Comparison of ENCODE assay signal across 13 mouse cellular contexts in the genomic region with DNA sequence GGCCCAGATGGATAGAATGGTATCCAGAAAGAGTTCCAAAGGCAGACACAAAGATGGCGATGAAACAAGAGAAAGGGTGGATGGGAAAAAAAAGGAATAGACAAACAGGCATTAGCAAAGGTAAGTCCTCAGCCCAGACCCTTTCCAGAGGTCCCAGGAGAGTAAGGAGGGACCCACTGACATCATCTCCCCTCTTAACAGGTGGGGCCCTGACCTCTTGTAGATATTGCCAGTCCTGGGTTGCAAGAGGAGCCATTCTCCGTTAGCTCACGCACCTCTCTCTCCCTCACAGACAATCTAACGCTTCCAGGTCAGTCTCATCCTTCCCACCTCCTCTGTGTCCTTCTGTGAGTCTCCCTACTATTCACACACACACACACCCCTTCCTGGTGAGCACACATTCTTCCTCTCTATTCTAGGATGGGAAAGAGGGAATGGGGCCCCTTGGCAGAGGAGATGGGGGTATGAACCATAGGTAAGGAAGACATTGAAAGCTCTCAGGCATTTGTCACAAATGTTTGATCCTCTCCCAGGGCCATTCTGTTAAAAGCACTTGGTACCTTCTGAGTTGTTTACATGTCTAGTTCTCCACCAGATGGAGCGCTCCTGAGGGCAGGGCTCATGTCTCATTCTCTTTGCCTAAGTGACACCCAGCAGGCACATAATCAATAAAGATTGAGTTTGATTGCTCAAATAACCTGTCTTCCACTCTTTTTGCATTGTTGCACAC. TPM values are rescaled to one million over a fixed set of nuclear protein-coding genes. Genes with fewer than 3 reads are reported as not detected.
DNase-seq lines count a peak whose midpoint lies in the region; ATAC-seq and TF ChIP-seq lines count a peak whose summit lies in the region.
"Had no signal": no experiment of that assay in that cellular context is flagged by ENCODE, and none has a peak within 500 bp of the region (broad histone marks: within the 10 kb centered on the region; RNA-seq: fewer than 3 reads in every experiment).

No protein-coding gene starts in this region.

- H3K4me2 ChIP-seq in hindbrain, embryonic 12.5 days (replicated peaks), result peak overlapping the region; percentile 71
- H3K4me2 ChIP-seq in midbrain, postnatal 0 days (ENCODE audit: low read depth, low read length, poor library complexity, severe bottlenecking), result peak overlapping the region; percentile 66

- peak overlapping the region; percentile 75 for H3K4me3 ChIP-seq in layer of hippocampus, adult 2 months
- H3K4me3 ChIP-seq in hindbrain, embryonic 12.5 days, result no peak overlapping the region
- H3K4me3 ChIP-seq in midbrain, postnatal 0 days (ENCODE audit: low read depth, low read length), result peak overlapping the region; percentile 58

- peaks cover 62% of the 10 kb centered on the region for H3K4me1 ChIP-seq in hindbrain, embryonic 12.5 days
- 0 out of 2 replicates have a peak, but pooled peaks cover 10% of the 10 kb centered on the region for H3K4me1 ChIP-seq in midbrain, postnatal 0 days (ENCODE audit: insufficient read depth, low read length)

- no peaks in the 10 kb centered on the region for H3K9me3 ChIP-seq in hindbrain, embryonic 12.5 days (replicated peaks)
- H3K9me3 ChIP-seq in midbrain, postnatal 0 days (ENCODE audit: low read length), result no peaks in the 10 kb centered on the region

- H3K27ac ChIP-seq in layer of hippocampus, adult 2 months, result peak overlapping the region; percentile 36; the same call in 1 of the 2 replicates
- no peak overlapping the region for H3K27ac ChIP-seq in hindbrain, embryonic 12.5 days
- no peak overlapping the region for H3K27ac ChIP-seq in midbrain, postnatal 0 days (ENCODE audit: low read depth, low read length)

- peak; percentile 27; the same call in 1 of the 2 replicates for TF ChIP-seq CTCF in layer of hippocampus, adult 2 months (conservative IDR thresholded peaks at IDR 0.05)
- peak; percentile 49 for TF ChIP-seq CTCF in midbrain, postnatal 0 days (IDR thresholded peaks at IDR 0.05)

- no peak overlapping the region for H3K9ac ChIP-seq in hindbrain, embryonic 12.5 days
- no peak overlapping the region for H3K9ac ChIP-seq in midbrain, postnatal 0 days (replicated peaks; ENCODE audit: low read length, poor library complexity, severe bottlenecking)
- H3K9ac ChIP-seq: lung, embryonic 14.5 days had no signal

- peaks cover 20% of the 10 kb centered on the region for H3K36me3 ChIP-seq in hindbrain, embryonic 12.5 days
- H3K36me3 ChIP-seq in midbrain, postnatal 0 days (ENCODE audit: insufficient read depth, low read length), result peaks cover 13% of the 10 kb centered on the region

- DNase-seq in layer of hippocampus, adult 2 months (ENCODE audit: low spot score in 2 of 2), result no peak
- no peak for DNase-seq in layer of hippocampus, adult 11-12 months (ENCODE audit: low spot score)
- DNase-seq in cerebellum, postnatal 10 days, result peak; percentile 61 to 69
- no peak for DNase-seq in midbrain, postnatal 0 days (ENCODE audit: low spot score)
- no peak for DNase-seq in thymus, postnatal 25 days
- DNase-seq in heart, postnatal 10 days, result no peak
- DNase-seq in heart, postnatal 36 days, result no peak
- DNase-seq: adrenal gland, adult 8-10 months; gastrocnemius, postnatal 14 days had no signal

- H3K27me3 ChIP-seq in hindbrain, embryonic 12.5 days, result peaks cover 57% of the 10 kb centered on the region
- H3K27me3 ChIP-seq in midbrain, postnatal 0 days (ENCODE audit: insufficient read depth, low read length), result peaks cover 15% of the 10 kb centered on the region
- H3K27me3 ChIP-seq: Patski had no signal

- intact Hi-C loops in heart, postnatal 10 days (cut with DNase I), result no loop called here
- intact Hi-C loops in heart, postnatal 36 days (cut with DNase I), result no loop called here

- WGBS in hindbrain, embryonic 12.5 days, result 78% methylated on average over 5 of the region's 5 CpGs
- 82% methylated on average over 5 of the region's 5 CpGs for WGBS in midbrain, postnatal 0 days

- ATAC-seq in hindbrain, embryonic 12.5 days (ENCODE audit: low FRiP score), result no peak
- ATAC-seq in midbrain, postnatal 0 days (ENCODE audit: low FRiP score), result no peak

RNA-seq across cellular contexts. Expression of gene Tmem151b, which starts 1.9 kb away (rescaled TPM):
- total RNA-seq in layer of hippocampus, adult 2 months (2021), result 100 to 1,000 TPM; 106 to 112 TPM
- polyA plus RNA-seq in hindbrain, embryonic 12.5 days (2016; fragmentation: Nextera tagmentation; extraction: Ambion mirVana), result 12.3 and 13.0 TPM in 2 replicates
- 77.9 and 95.6 TPM in 2 replicates for total RNA-seq in midbrain, postnatal 0 days (2014; rRNA removed)
- polyA plus RNA-seq in midbrain, postnatal 0 days (2015; fragmentation: Nextera tagmentation; extraction: Ambion mirVana), result 29.1 and 30.7 TPM in 2 replicates
- total RNA-seq in heart, postnatal 10 days (2021), result under 1 TPM; 0.05 to 0.12 TPM
- under 1 TPM in 1 of 2 experiments, not detected in 1; 0.08 TPM for total RNA-seq in heart, postnatal 36 days (2021)
- total RNA-seq: common myeloid progenitor, adult 5-6 weeks had no signal

RNA-seq across cellular contexts. Expression of gene Nfkbie, which starts 7.9 kb away (rescaled TPM):
- 1 to 10 TPM; 2.6 to 2.7 TPM for total RNA-seq in layer of hippocampus, adult 2 months (2021)
- polyA plus RNA-seq in hindbrain, embryonic 12.5 days (2016; fragmentation: Nextera tagmentation; extraction: Ambion mirVana), result 7.0 and 7.7 TPM in 2 replicates
- 2.0 and 4.8 TPM in 2 replicates for total RNA-seq in midbrain, postnatal 0 days (2014; rRNA removed)
- 2.5 and 3.1 TPM in 2 replicates for polyA plus RNA-seq in midbrain, postnatal 0 days (2015; fragmentation: Nextera tagmentation; extraction: Ambion mirVana)
- total RNA-seq in heart, postnatal 10 days (2021), result 1 to 10 TPM; 1.8 to 2.7 TPM
- total RNA-seq in heart, postnatal 36 days (2021), result 1 to 10 TPM; 1.4 to 1.5 TPM

RNA-seq across cellular contexts. Expression of gene Slc35b2, which starts 16.0 kb away (rescaled TPM):
- 10 to 100 TPM; 31.1 to 31.8 TPM for total RNA-seq in layer of hippocampus, adult 2 months (2021)
- polyA plus RNA-seq in hindbrain, embryonic 12.5 days (2016; fragmentation: Nextera tagmentation; extraction: Ambion mirVana), result 90.6 and 92.4 TPM in 2 replicates
- 91.7 and 113 TPM in 2 replicates for total RNA-seq in midbrain, postnatal 0 days (2014; rRNA removed)
- 71.8 and 75.3 TPM in 2 replicates for polyA plus RNA-seq in midbrain, postnatal 0 days (2015; fragmentation: Nextera tagmentation; extraction: Ambion mirVana)
- total RNA-seq in heart, postnatal 10 days (2021), result 10 to 100 TPM; 34.5 to 36.8 TPM
- 10 to 100 TPM; 27.6 to 32.7 TPM for total RNA-seq in heart, postnatal 36 days (2021)

RNA-seq across cellular contexts. Expression of gene Tcte1, which starts 24.4 kb away (rescaled TPM):
- 1 to 10 TPM in 1 of 2 experiments, under 1 TPM in 1; 0.56 to 1.0 TPM for total RNA-seq in layer of hippocampus, adult 2 months (2021)
- 2.3 and 3.2 TPM in 2 replicates for polyA plus RNA-seq in hindbrain, embryonic 12.5 days (2016; fragmentation: Nextera tagmentation; extraction: Ambion mirVana)
- 0.99 and 1.2 TPM in 2 replicates for total RNA-seq in midbrain, postnatal 0 days (2014; rRNA removed)
- polyA plus RNA-seq in midbrain, postnatal 0 days (2015; fragmentation: Nextera tagmentation; extraction: Ambion mirVana), result 4.2 and 4.6 TPM in 2 replicates
- not detected for total RNA-seq in heart, postnatal 10 days (2021)
- total RNA-seq in heart, postnatal 36 days (2021), result not detected
- total RNA-seq: adrenal gland, adult 8-10 months; common myeloid progenitor, adult 5-6 weeks; gastrocnemius, postnatal 14 days had no signal
- polyA plus RNA-seq: Patski had no signal

RNA-seq across cellular contexts. Expression of gene Hsp90ab1, which starts 25.4 kb away (rescaled TPM):
- total RNA-seq in layer of hippocampus, adult 2 months (2021), result 1,000 to 10,000 TPM; 1,695 to 1,765 TPM
- polyA plus RNA-seq in hindbrain, embryonic 12.5 days (2016; fragmentation: Nextera tagmentation; extraction: Ambion mirVana), result 1,350 and 1,487 TPM in 2 replicates
- 1,063 and 1,068 TPM in 2 replicates for total RNA-seq in midbrain, postnatal 0 days (2014; rRNA removed)
- 1,368 and 1,371 TPM in 2 replicates for polyA plus RNA-seq in midbrain, postnatal 0 days (2015; fragmentation: Nextera tagmentation; extraction: Ambion mirVana)
- total RNA-seq in heart, postnatal 10 days (2021), result 1,000 to 10,000 TPM; 1,000 to 1,054 TPM
- total RNA-seq in heart, postnatal 36 days (2021), result 1,000 to 10,000 TPM; 1,126 to 1,337 TPM

Comparison
In these comparisons a context has a peak if more than half of its experiments do, and no peak if none do; other contexts are left out.
1. DNase-seq: peak in cerebellum, postnatal 10 days (2 of 2); none in layer of hippocampus, adult 2 months (0 of 2), layer of hippocampus, adult 11-12 months (single experiment), midbrain, postnatal 0 days (single experiment), thymus, postnatal 25 days (single experiment), heart, postnatal 10 days (0 of 2) and heart, postnatal 36 days (0 of 2).
2. RNA of gene Tmem151b, which starts 1.9 kb away (total RNA-seq): 106 to 112 TPM in layer of hippocampus, adult 2 months and 77.9 to 95.6 TPM in midbrain, postnatal 0 days; 0.05 to 0.12 TPM in heart, postnatal 10 days and 0.08 TPM in heart, postnatal 36 days; every median in the first group is over 10 times any median in the second.